Mouse (Mus musculus) heart, adult 8-10 months (tissue): ENCODE data around the gene Amotl1. TPM values are rescaled to one million over a fixed set of nuclear protein-coding genes. Genes with fewer than 3 reads are reported as not detected.

ENCODE experiments used
- total RNA-seq, 4 experiments: library from RNA; stranded (reverse); gene quantifications; 2 replicates each; pipeline ENCODE4 v1.2.4; 2022

The Amotl1 gene
- total RNA-seq, 4 experiments from 2014 or later: 56.2 to 65.0 (median 58.1) TPM

Other genes starting within 250 kb of the Amotl1 start
- not detected for gene Kdm4d, start 144.6 kb downstream of the Amotl1 start, total RNA-seq
- 10 to 100 TPM; 58.2 to 79.0 (median 69.0) TPM for gene Cwc15, start 144.4 kb downstream of the Amotl1 start, total RNA-seq
- not detected for gene Piwil4, start 95.7 kb upstream of the Amotl1 start, total RNA-seq
- gene Fut4, start 107.3 kb upstream of the Amotl1 start, total RNA-seq: under 1 TPM; 0.33 to 0.63 (median 0.39) TPM
- not detected for gene 1700012B09Rik, start 126.0 kb upstream of the Amotl1 start, total RNA-seq
- 10 to 100 TPM in 2 of 4 experiments, 1 to 10 TPM in 2; 8.0 to 18.2 (median 10.6) TPM for gene Mre11a, start 139.6 kb upstream of the Amotl1 start, total RNA-seq
- 1 to 10 TPM; 5.8 to 7.5 (median 7.2) TPM for gene Ankrd49, start 139.8 kb upstream of the Amotl1 start, total RNA-seq
- gene Gpr83, start 215.2 kb upstream of the Amotl1 start, total RNA-seq: under 1 TPM in 1 of 4 experiments, not detected in 3; 0.09 TPM